Mouse (Mus musculus) MEL (cell line): ENCODE measurements at regions not wholly inside any gene's neighbourhood (a gene's known extent, or its start where the extent isn't known, plus 50 kb on each side); places are given as distances from the start of the nearest gene placed in this dataset.

ENCODE experiments used
- DNase-seq: peaks from one replicate; pipeline ENCODE4 v3.0.0; 2011; ENCODE audit warnings: low read depth, low spot score
- H3K27ac ChIP-seq: 2 replicates; pipeline ENCODE4 v1.5.1; 2012; ENCODE audit warnings: low read depth, mild to moderate bottlenecking, control low read depth, low read length, moderate library complexity; ENCODE audit not compliant: control insufficient read depth
- H3K27me3 ChIP-seq, 2 experiments: fragments of 150-350 bp in 1 of 2; sonication (generic) in 1 of 2; 2 replicates each; pipeline ENCODE4 v1.6.1; 2012; ENCODE audit warnings: low read length in 2 of 2, mild to moderate bottlenecking in 2 of 2, improper control_type of control experiment in 1 of 2, moderate library complexity in 1 of 2; ENCODE audit not compliant: insufficient read depth in 2 of 2, control insufficient read depth in 1 of 2
- H3K36me3 ChIP-seq, 2 experiments: 2 replicates each; pipeline ENCODE4 v1.6.1; 2012 to 2014; ENCODE audit warnings: low read length in 2 of 2, improper control_type of control experiment in 1 of 2, inconsistent platforms in 1 of 2, mild to moderate bottlenecking in 1 of 2; ENCODE audit not compliant: insufficient read depth in 2 of 2, control insufficient read depth in 1 of 2
- H3K4me1 ChIP-seq, 2 experiments: fragments of 150-350 bp in 1 of 2; sonication (generic) in 1 of 2; 2 replicates each; pipeline ENCODE4 v1.6.1; 2012; ENCODE audit warnings: low read length in 2 of 2, improper control_type of control experiment in 1 of 2, mild to moderate bottlenecking in 1 of 2; ENCODE audit not compliant: insufficient read depth in 2 of 2, control insufficient read depth in 1 of 2
- H3K4me3 ChIP-seq, 2 experiments: fragments of 150-350 bp in 1 of 2; sonication (generic) in 1 of 2; 2 replicates each; pipeline ENCODE4 v1.5.1; 2012; ENCODE audit warnings: low read depth in 2 of 2, low read length in 2 of 2, mild to moderate bottlenecking in 2 of 2, moderate library complexity in 2 of 2, control low read depth in 1 of 2, improper control_type of control experiment in 1 of 2; ENCODE audit not compliant: control insufficient read depth in 1 of 2, insufficient read depth in 1 of 2
- H3K79me2 ChIP-seq: 2 replicates; pipeline ENCODE4 v1.6.1; 2012; ENCODE audit warnings: mild to moderate bottlenecking, low read length, moderate library complexity; ENCODE audit not compliant: control insufficient read depth, poor library complexity, insufficient read depth
- H3K9ac ChIP-seq: 2 replicates; pipeline ENCODE4 v1.6.1; 2012; ENCODE audit warnings: low read depth, mild to moderate bottlenecking, control low read depth, low read length, moderate library complexity; ENCODE audit not compliant: control insufficient read depth, poor library complexity, severe bottlenecking
- H3K9me3 ChIP-seq: fragments of 150-350 bp; sonication (generic); replicated peaks from 2 replicates; pipeline ENCODE4 v1.6.1; 2012; ENCODE audit warnings: mild to moderate bottlenecking, low read length, improper control_type of control experiment, moderate library complexity; ENCODE audit not compliant: insufficient read depth
- EP300 ChIP-seq, 2 experiments: IDR thresholded peaks; 2 replicates each; pipeline ENCODE4 v1.6.1; 2011; ENCODE audit warnings: improper control_type of control experiment in 2 of 2, low read length in 2 of 2, low read depth in 1 of 2, mild to moderate bottlenecking in 1 of 2
- GATA1 ChIP-seq: IDR thresholded peaks from 2 replicates; pipeline ENCODE4 v1.6.1; 2011; ENCODE audit warnings: low read depth, low read length, improper control_type of control experiment
- RCOR1 ChIP-seq: IDR thresholded peaks from 2 replicates; pipeline ENCODE4 v1.6.1; 2012; ENCODE audit warnings: low read depth, mild to moderate bottlenecking, inconsistent platforms, low read length, improper control_type of control experiment

GRCm38 (mm10) chrX:110961345-110961744 is 147.3 kb downstream of the Pou3f4 start:
- TF ChIP-seq GATA1 (0 out of 2 replicates have a peak, but pooled peaks have one; percentile 31), RCOR1 (no peak; the same call in 1 of the 2 replicates), EP300 (IDR thresholded peaks at IDR 0.05; ENCODE audit: low read depth in 1 of 2, low read length in 2 of 2) (peak; percentile 54 to 66; a peak in 3 of 4 replicates)
- TF ChIP-seq, all 39 proteins: peak for 2
- Histone ChIP-seq H3K36me3 (no peaks in the 10 kb centered on the region), H3K9ac (no peak overlapping the region), H3K27ac (no peak overlapping the region), H3K4me1 (no peaks in the 10 kb centered on the region), H3K27me3 (no peaks in the 10 kb centered on the region), H3K4me3 (no peak overlapping the region), H3K9me3 (no peaks in the 10 kb centered on the region), H3K79me2 (no peaks in the 10 kb centered on the region)
- peak; percentile 27 for DNase-seq
